Mouse (Mus musculus) E14TG2a.4 (cell line): ENCODE measurements around the gene Abcg2.

Experiments used
- CTCF ChIP-seq: conservative IDR thresholded peaks from 2 replicates; pipeline ENCODE4 v1.5.1; 2014; ENCODE audit warnings: low read length
- NANOG ChIP-seq: IDR thresholded peaks from 2 replicates; pipeline ENCODE4 v1.6.1; 2014; ENCODE audit warnings: borderline replicate concordance, low read length, mixed read lengths
- POU5F1 ChIP-seq: IDR thresholded peaks from 2 replicates; pipeline ENCODE4 v1.6.1; 2014; ENCODE audit warnings: low read length, borderline replicate concordance

DNA sequence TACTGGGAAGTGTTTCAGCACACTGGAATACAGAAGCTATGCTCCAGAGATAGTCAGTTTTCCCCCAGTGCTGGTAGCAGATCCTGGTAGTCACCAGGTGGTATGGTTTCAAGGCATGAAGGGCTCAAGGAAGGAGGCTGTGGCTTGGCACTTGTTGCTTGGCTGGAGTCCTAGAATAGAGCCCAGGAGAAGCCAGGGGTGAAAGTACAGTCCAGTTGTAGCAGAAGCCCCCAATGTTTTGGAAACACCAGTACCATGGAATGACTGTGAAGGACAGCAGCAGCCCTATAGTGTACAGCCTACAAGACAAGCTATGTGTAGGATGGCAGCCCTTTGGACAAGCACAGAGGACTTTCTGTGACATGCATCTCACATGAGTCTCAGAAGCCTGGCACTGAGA is 54.2 kb downstream of the Abcg2 start:
- no peak for TF ChIP-seq CTCF
- no peak for TF ChIP-seq NANOG
- TF ChIP-seq POU5F1: no peak
